Comparison of ENCODE assay signal across 22 mouse cellular contexts in genomic region chr10:75095216-75095615, GRCm38 (mm10).
"Had no signal": no experiment of that assay in that cellular context is flagged by ENCODE, and none has a peak within 500 bp of the region (broad histone marks: within the 10 kb centered on the region; RNA-seq: fewer than 3 reads in every experiment).

No protein-coding gene starts in this region.

- DNase-seq: gastrocnemius, postnatal 14 days; gastrocnemius, postnatal 36 days; heart, adult 11 months; heart, adult 2 months; heart, postnatal 10 days; heart, postnatal 4 days; kidney, adult 18-20 months; kidney, adult 8-10 months; kidney, postnatal 10 days; kidney, postnatal 4 days; liver; liver, embryonic 13.5 days; liver, postnatal 0 days had no signal

- H3K27ac ChIP-seq: heart, adult 2 months; heart, embryonic 10.5 days; hindbrain, embryonic 10.5 days; hindbrain, embryonic 12.5 days; hindbrain, embryonic 14.5 days; intestine, embryonic 15.5 days; limb, embryonic 10.5 days; limb, embryonic 12.5 days; liver, embryonic 13.5 days; liver, embryonic 15.5 days had no signal

- H3K4me3 ChIP-seq: heart, adult 2 months; heart, embryonic 10.5 days; heart, embryonic 12.5 days; hindbrain, embryonic 10.5 days; hindbrain, embryonic 12.5 days; intestine, embryonic 15.5 days; limb, embryonic 10.5 days; limb, embryonic 12.5 days; liver, embryonic 13.5 days; liver, embryonic 15.5 days had no signal
